Comparison of ENCODE assay signal across 19 mouse cellular contexts in genomic region chr1:132343656-132344055, GRCm38 (mm10). TPM values are rescaled to one million over a fixed set of nuclear protein-coding genes. Genes with fewer than 3 reads are reported as not detected.
DNase-seq lines count a peak whose midpoint lies in the region; ATAC-seq and TF ChIP-seq lines count a peak whose summit lies in the region.
"Had no signal": no experiment of that assay in that cellular context is flagged by ENCODE, and none has a peak within 500 bp of the region (broad histone marks: within the 10 kb centered on the region; RNA-seq: fewer than 3 reads in every experiment).

No protein-coding gene starts in this region.

- H3K79me2 ChIP-seq in CH12.LX (replicated peaks; ENCODE audit: control insufficient read depth, extremely low read depth, insufficient read depth, poor library complexity, severe bottlenecking): no peaks in the 10 kb centered on the region
- peaks cover 17% of the 10 kb centered on the region for H3K79me2 ChIP-seq in macrophage (ENCODE audit: inconsistent target)

- H3K9ac ChIP-seq in liver, postnatal 0 days (replicated peaks): no peak overlapping the region
- no peak overlapping the region for H3K9ac ChIP-seq in liver, embryonic 12.5 days
- H3K9ac ChIP-seq in CH12.LX (ENCODE audit: insufficient read depth, low read depth): peak overlapping the region; percentile 36; the same call in 1 of the 2 replicates
- H3K9ac ChIP-seq: forebrain, embryonic 13.5 days; forebrain, postnatal 0 days; heart, embryonic 13.5 days; hindbrain, embryonic 13.5 days had no signal

- no peaks in the 10 kb centered on the region for H3K9me3 ChIP-seq in liver, postnatal 0 days (ENCODE audit: low read length)
- no peaks in the 10 kb centered on the region for H3K9me3 ChIP-seq in liver, embryonic 12.5 days (replicated peaks)
- H3K9me3 ChIP-seq in CH12.LX (replicated peaks; ENCODE audit: low read length): no peaks in the 10 kb centered on the region
- H3K9me3 ChIP-seq: embryonic facial prominence, embryonic 10.5 days; forebrain, embryonic 13.5 days; heart, embryonic 13.5 days; hindbrain, embryonic 13.5 days had no signal

- H3K36me3 ChIP-seq in liver, postnatal 0 days (replicated peaks; ENCODE audit: insufficient read depth, low read length): no peaks in the 10 kb centered on the region
- no peaks in the 10 kb centered on the region for H3K36me3 ChIP-seq in liver, embryonic 12.5 days
- peaks cover 9 to 43% of the 10 kb centered on the region in 2 experiments for H3K36me3 ChIP-seq in CH12.LX (replicated peaks in 1 of 2; ENCODE audit: control insufficient read depth in 1 of 2, insufficient read depth in 1 of 2, low read length in 1 of 2)
- H3K36me3 ChIP-seq in macrophage (ENCODE audit: inconsistent target): peaks cover 17% of the 10 kb centered on the region
- H3K36me3 ChIP-seq: embryonic facial prominence, embryonic 10.5 days; heart, embryonic 13.5 days; hindbrain, embryonic 13.5 days had no signal

- no peak overlapping the region for H3K4me2 ChIP-seq in liver, postnatal 0 days (ENCODE audit: low read depth, low read length)
- H3K4me2 ChIP-seq in liver, embryonic 12.5 days: no peak overlapping the region
- peak overlapping the region; percentile 86 for H3K4me2 ChIP-seq in CH12.LX (ENCODE audit: insufficient read depth, low read depth, poor library complexity, severe bottlenecking)
- H3K4me2 ChIP-seq: forebrain, embryonic 13.5 days; heart, embryonic 13.5 days; hindbrain, embryonic 13.5 days had no signal

- H3K4me3 ChIP-seq in liver, postnatal 0 days (ENCODE audit: low read depth, low read length): no peak overlapping the region
- H3K4me3 ChIP-seq in liver, embryonic 12.5 days: no peak overlapping the region
- peak overlapping the region; percentile 10 to 44 (median 44) for H3K4me3 ChIP-seq in CH12.LX (replicated peaks in 1 of 3; ENCODE audit: low read depth in 2 of 3, low read length in 2 of 3, poor library complexity in 1 of 3)
- peak overlapping the region; percentile 34; the same call in 1 of the 2 replicates for H3K4me3 ChIP-seq in macrophage (ENCODE audit: inconsistent target)
- H3K4me3 ChIP-seq: embryonic facial prominence, embryonic 10.5 days; forebrain, embryonic 13.5 days; heart, embryonic 13.5 days; hindbrain, embryonic 13.5 days had no signal

- in situ Hi-C loops in CH12.LX (cut with MboI; ENCODE audit: low pct_ligation_motif_present, low pct_unique_long_range_greater_than_20kb, low sequenced_read_pairs): no loop called here

- ATAC-seq in liver, postnatal 0 days: no peak
- ATAC-seq in liver, embryonic 12.5 days: no peak
- ATAC-seq: CD4-positive, CD25-positive, alpha-beta regulatory T cell, adult 4 months; forebrain, embryonic 13.5 days; forebrain, postnatal 0 days had no signal

- 67% methylated on average over 1 of the region's 1 CpGs for WGBS in liver, postnatal 0 days (ENCODE audit: insufficient replicate concordance)
- 70% methylated on average over 1 of the region's 1 CpGs for WGBS in liver, embryonic 12.5 days (ENCODE audit: insufficient replicate concordance)
- 25% methylated on average over 1 of the region's 1 CpGs for WGBS in macrophage (ENCODE audit: missing documents)

- no peak for DNase-seq in liver, postnatal 0 days
- DNase-seq in A20 (ENCODE audit: low read depth, low spot score) (peak; percentile 68), CH12.LX (ENCODE audit: extremely low read depth) (peak; percentile 28)
- no peak for DNase-seq in heart, adult 11 months
- no peak for DNase-seq in ovary, postnatal 10 days (ENCODE audit: low spot score)
- DNase-seq: adrenal gland, postnatal 10 days; cerebellum, adult 2 months; cerebellum, postnatal 10 days; forebrain, postnatal 0 days; gastrocnemius, postnatal 14 days; heart, postnatal 36 days had no signal

- TF ChIP-seq POLR2A in CH12.LX (IDR thresholded peaks at IDR 0.05; ENCODE audit: low read depth, low read length): no peak

- H3K4me1 ChIP-seq in liver, postnatal 0 days (ENCODE audit: insufficient read depth): peaks cover 18% of the 10 kb centered on the region
- peaks cover 23% of the 10 kb centered on the region for H3K4me1 ChIP-seq in liver, embryonic 12.5 days
- peaks cover 21 to 57% of the 10 kb centered on the region in 2 experiments for H3K4me1 ChIP-seq in CH12.LX (ENCODE audit: control insufficient read depth in 1 of 2, insufficient read depth in 2 of 2)
- H3K4me1 ChIP-seq: forebrain, embryonic 13.5 days; hindbrain, embryonic 13.5 days had no signal

- no peaks in the 10 kb centered on the region for H3K27me3 ChIP-seq in liver, postnatal 0 days (ENCODE audit: insufficient read depth, low read length)
- H3K27me3 ChIP-seq in liver, embryonic 12.5 days (replicated peaks): 0 out of 2 replicates have a peak, but pooled peaks cover 7% of the 10 kb centered on the region
- H3K27me3 ChIP-seq in CH12.LX (replicated peaks): no peaks in the 10 kb centered on the region
- H3K27me3 ChIP-seq: forebrain, embryonic 13.5 days; heart, embryonic 13.5 days; hindbrain, embryonic 13.5 days had no signal

- no peak for TF ChIP-seq CTCF in liver, postnatal 0 days (IDR thresholded peaks at IDR 0.05; ENCODE audit: low read depth)
- no peak for TF ChIP-seq CTCF in CH12.LX (conservative IDR thresholded peaks at IDR 0.05 in 1 of 2, IDR thresholded peaks at IDR 0.05 in 1 of 2; ENCODE audit: low read depth in 2 of 2, low read length in 2 of 2)

- dilution Hi-C loops in CH12.LX (cut with MboI; ENCODE audit: extremely low pct_ligation_motif_present, extremely low pct_unique_long_range_greater_than_20kb, low sequenced_read_pairs): no loop called here

- TF ChIP-seq EP300 in liver, postnatal 0 days (IDR thresholded peaks at IDR 0.05; ENCODE audit: low read depth): no peak
- TF ChIP-seq EP300 in CH12.LX (IDR thresholded peaks at IDR 0.05; ENCODE audit: low read length): no peak; the same call in 1 of the 2 replicates

- no peak for TF ChIP-seq RAD21 in CH12.LX (IDR thresholded peaks at IDR 0.05; ENCODE audit: low read depth, low read length)

- 0 out of 2 replicates have a peak overlapping the region, but pooled peaks have one; percentile 24 for H3K27ac ChIP-seq in liver, postnatal 0 days (ENCODE audit: low read depth)
- no peak overlapping the region for H3K27ac ChIP-seq in liver, embryonic 12.5 days
- H3K27ac ChIP-seq in CH12.LX (ENCODE audit: insufficient read depth, low read depth) (peak overlapping the region; percentile 49), macrophage (peak overlapping the region; percentile 94)
- H3K27ac ChIP-seq: embryonic facial prominence, embryonic 10.5 days; forebrain, embryonic 13.5 days; heart, embryonic 13.5 days; hindbrain, embryonic 13.5 days had no signal

TF ChIP-seq in CH12.LX, 34 proteins besides CTCF, POLR2A, EP300 and RAD21:
- no peak for TF ChIP-seq NELFE (IDR thresholded peaks at IDR 0.05; ENCODE audit: low read depth, low read length)
- peak; percentile 25; the same call in 1 of the 2 replicates for TF ChIP-seq IRF4 (IDR thresholded peaks at IDR 0.05; ENCODE audit: low read depth, low read length)

RNA-seq across cellular contexts. Expression of gene Nuak2, which starts 27.7 kb away (rescaled TPM):
- 6.0 and 6.8 TPM in 2 replicates for polyA plus RNA-seq in liver, postnatal 0 days (2015; fragmentation: Nextera tagmentation; extraction: Ambion mirVana)
- 1.3 and 1.7 TPM in 2 replicates for polyA plus RNA-seq in liver, embryonic 12.5 days (2016; fragmentation: Nextera tagmentation; extraction: Ambion mirVana)
- total RNA-seq in CH12.LX (2012; rRNA removed): 0.25 and 0.30 TPM in 2 replicates
- not detected in 2 replicates for total RNA-seq in CH12.LX (2014; rRNA removed)
- polyA plus RNA-seq in CH12.LX (2012; ENCODE audit: insufficient read length, low read depth): not detected in 2 replicates
- total RNA-seq in macrophage (2018; cell fraction: chromatin; rRNA removed): 100 to 1,000 TPM in 10 of 26 experiments, 10 to 100 TPM in 16; 27.0 to 369 (median 90.6) TPM
- 10 to 100 TPM; 12.2 to 78.8 (median 36.4) TPM for total RNA-seq in macrophage (2018; cell fraction: cytosol; rRNA removed)
- total RNA-seq in macrophage (2018; cell fraction: nucleus; rRNA removed): 100 to 1,000 TPM in 7 of 26 experiments, 10 to 100 TPM in 19; 29.4 to 234 (median 74.6) TPM
- polyA plus RNA-seq in macrophage (2018): 12.2 to 19.5 TPM (median 16.2 TPM) in 3 replicates

RNA-seq across cellular contexts. Expression of gene Klhdc8a, which starts 45.2 kb away (rescaled TPM):
- 0.32 and 0.40 TPM in 2 replicates for polyA plus RNA-seq in liver, postnatal 0 days (2015; fragmentation: Nextera tagmentation; extraction: Ambion mirVana)
- polyA plus RNA-seq in liver, embryonic 12.5 days (2016; fragmentation: Nextera tagmentation; extraction: Ambion mirVana): 0.06 and 0.07 TPM in 2 replicates
- not detected in 2 replicates for total RNA-seq in CH12.LX (2012; rRNA removed)
- total RNA-seq in CH12.LX (2014; rRNA removed): not detected in 2 replicates
- not detected in 2 replicates for polyA plus RNA-seq in CH12.LX (2012; ENCODE audit: insufficient read length, low read depth)
- under 1 TPM in 1 of 26 experiments, not detected in 25; 0.47 TPM for total RNA-seq in macrophage (2018; cell fraction: chromatin; rRNA removed)
- total RNA-seq in macrophage (2018; cell fraction: cytosol; rRNA removed): under 1 TPM in 1 of 26 experiments, not detected in 25; 0.04 TPM
- not detected for total RNA-seq in macrophage (2018; cell fraction: nucleus; rRNA removed)
- polyA plus RNA-seq in macrophage (2018): not detected in 3 replicates
- total RNA-seq: MEL had no signal

RNA-seq across cellular contexts. Expression of gene Tmcc2, which starts 47.4 kb away (rescaled TPM):
- polyA plus RNA-seq in liver, postnatal 0 days (2015; fragmentation: Nextera tagmentation; extraction: Ambion mirVana): 154 TPM in 2 replicates
- polyA plus RNA-seq in liver, embryonic 12.5 days (2016; fragmentation: Nextera tagmentation; extraction: Ambion mirVana): 342 and 350 TPM in 2 replicates
- 0.21 and 0.34 TPM in 2 replicates for total RNA-seq in CH12.LX (2012; rRNA removed)
- not detected in 2 replicates for total RNA-seq in CH12.LX (2014; rRNA removed)
- polyA plus RNA-seq in CH12.LX (2012; ENCODE audit: insufficient read length, low read depth): 0.14 and 0.37 TPM in 2 replicates
- total RNA-seq in macrophage (2018; cell fraction: chromatin; rRNA removed): 1 to 10 TPM in 21 of 26 experiments, under 1 TPM in 5; 0.48 to 9.3 (median 2.8) TPM
- 1 to 10 TPM in 25 of 26 experiments, under 1 TPM in 1; 0.76 to 6.4 (median 3.9) TPM for total RNA-seq in macrophage (2018; cell fraction: cytosol; rRNA removed)
- total RNA-seq in macrophage (2018; cell fraction: nucleus; rRNA removed): 10 to 100 TPM in 1 of 26 experiments, 1 to 10 TPM in 25; 1.6 to 13.6 (median 5.0) TPM
- 2.6 to 6.5 TPM (median 2.9 TPM) in 3 replicates for polyA plus RNA-seq in macrophage (2018)

Comparison
In these comparisons a context has a peak if more than half of its experiments do, and no peak if none do; other contexts are left out.
1. DNase-seq: peak in A20 (single experiment) and CH12.LX (single experiment); none in liver, postnatal 0 days (single experiment), heart, adult 11 months (single experiment) and ovary, postnatal 10 days (single experiment).
2. H3K4me3 ChIP-seq: peak in CH12.LX (3 of 3) and macrophage (single experiment); none in liver, postnatal 0 days (single experiment) and liver, embryonic 12.5 days (single experiment).
3. RNA of gene Tmcc2, which starts 47.4 kb away (polyA plus RNA-seq): 342 to 350 TPM in liver, embryonic 12.5 days and 154 TPM in liver, postnatal 0 days; 2.6 to 6.5 TPM in macrophage and 0.14 to 0.37 TPM in CH12.LX; every median in the first group is over 10 times any median in the second.